Mouse (Mus musculus): ENCODE data around the gene Gng3. TPM values are rescaled to one million over a fixed set of nuclear protein-coding genes. Genes with fewer than 3 reads are reported as not detected.

The Gng3 gene
- 2.0 and 2.4 TPM in 2 replicates for polyA plus RNA-seq (2012; rRNA removed)

- peaks cover 2% of the 10 kb centered on the region; the same call in 1 of the 2 replicates for H3K36me3 ChIP-seq (ENCODE audit: control insufficient read depth, insufficient read depth, low read length)
- peak within 1 kb of the TSS; percentile 93 for H3K4me3 ChIP-seq (ENCODE audit: control insufficient read depth, low read depth, low read length)
- H3K27me3 ChIP-seq (ENCODE audit: control insufficient read depth, insufficient read depth, low read length) = no peaks in the 10 kb centered on the region
- peaks cover 18% of the 10 kb centered on the region for H3K4me1 ChIP-seq (ENCODE audit: control insufficient read depth, insufficient read depth, low read length)
- TF ChIP-seq CTCF (IDR thresholded peaks at IDR 0.05; ENCODE audit: control insufficient read depth, insufficient read depth, insufficient replicate concordance, low read depth, low read length) = no peak
- no peak for TF ChIP-seq POLR2A (IDR thresholded peaks at IDR 0.05; ENCODE audit: control insufficient read depth, low read depth, low read length)
- peak within 1 kb of the TSS; percentile 92 for H3K27ac ChIP-seq (ENCODE audit: control insufficient read depth, insufficient read depth, low read depth, low read length)
Measured at GRCm38 (mm10) chr19:8839103-8839907, at the start of gene Gng3. Gng3 (minus strand) TSS chr19:8839194.

- peak overlapping the region; percentile 98 for H3K4me3 ChIP-seq (ENCODE audit: control insufficient read depth, low read depth, low read length)
- no peak for TF ChIP-seq CTCF (IDR thresholded peaks at IDR 0.05; ENCODE audit: control insufficient read depth, insufficient read depth, insufficient replicate concordance, low read depth, low read length)
- H3K27me3 ChIP-seq (ENCODE audit: control insufficient read depth, insufficient read depth, low read length) = no peaks in the 10 kb centered on the region
- peak overlapping the region; percentile 83 for H3K27ac ChIP-seq (ENCODE audit: control insufficient read depth, insufficient read depth, low read depth, low read length)
- H3K36me3 ChIP-seq (ENCODE audit: control insufficient read depth, insufficient read depth, low read length) = no peaks in the 10 kb centered on the region
- peaks cover 5% of the 10 kb centered on the region for H3K4me1 ChIP-seq (ENCODE audit: control insufficient read depth, insufficient read depth, low read length)
Measured at GRCm38 (mm10) chr19:8887585-8888463, 48.8 kb upstream of the Gng3 start.

GRCm38 (mm10) chr19:8886916-8887584 is 48.1 kb upstream of the Gng3 start:
- Histone ChIP-seq H3K27ac (ENCODE audit: control insufficient read depth, insufficient read depth, low read depth, low read length) (no peak overlapping the region), H3K4me1 (ENCODE audit: control insufficient read depth, insufficient read depth, low read length) (peaks cover 4% of the 10 kb centered on the region), H3K4me3 (ENCODE audit: control insufficient read depth, low read depth, low read length) (no peak overlapping the region), H3K27me3 (ENCODE audit: control insufficient read depth, insufficient read depth, low read length) (no peaks in the 10 kb centered on the region), H3K36me3 (ENCODE audit: control insufficient read depth, insufficient read depth, low read length) (no peaks in the 10 kb centered on the region)
- TF ChIP-seq POLR2A (IDR thresholded peaks at IDR 0.05; ENCODE audit: control insufficient read depth, low read depth, low read length) (no peak), CTCF (IDR thresholded peaks at IDR 0.05; ENCODE audit: control insufficient read depth, insufficient read depth, insufficient replicate concordance, low read depth, low read length) (no peak)

GRCm38 (mm10) chr19:8883616-8884015 is 44.6 kb upstream of the Gng3 start, which contains the start of the genes Lbhd1 and Gm49403:
Lbhd1 (plus strand) TSS chr19:8883732.
Gm49403 (plus strand) TSS chr19:8883930.
- TF ChIP-seq POLR2A (IDR thresholded peaks at IDR 0.05; ENCODE audit: control insufficient read depth, low read depth, low read length) (no peak), CTCF (IDR thresholded peaks at IDR 0.05; ENCODE audit: control insufficient read depth, insufficient read depth, insufficient replicate concordance, low read depth, low read length) (no peak)
- no peak within 1 kb of the TSS for H3K4me3 ChIP-seq (ENCODE audit: control insufficient read depth, low read depth, low read length)
- no peak within 1 kb of the TSS for H3K27ac ChIP-seq (ENCODE audit: control insufficient read depth, insufficient read depth, low read depth, low read length)
- peaks cover 7% of the 10 kb centered on the region for H3K4me1 ChIP-seq (ENCODE audit: control insufficient read depth, insufficient read depth, low read length)
- no peaks in the 10 kb centered on the region for H3K27me3 ChIP-seq (ENCODE audit: control insufficient read depth, insufficient read depth, low read length)
- no peaks in the 10 kb centered on the region for H3K36me3 ChIP-seq (ENCODE audit: control insufficient read depth, insufficient read depth, low read length)

GRCm38 (mm10) chr19:8881034-8881392 is 42.0 kb upstream of the Gng3 start:
- H3K27ac ChIP-seq (ENCODE audit: control insufficient read depth, insufficient read depth, low read depth, low read length) = no peak overlapping the region
- peaks cover 3% of the 10 kb centered on the region for H3K4me1 ChIP-seq (ENCODE audit: control insufficient read depth, insufficient read depth, low read length)
- H3K4me3 ChIP-seq (ENCODE audit: control insufficient read depth, low read depth, low read length) = peak overlapping the region; percentile 92; the same call in 1 of the 2 replicates
- H3K36me3 ChIP-seq (ENCODE audit: control insufficient read depth, insufficient read depth, low read length) = no peaks in the 10 kb centered on the region; the same call in 1 of the 2 replicates
- TF ChIP-seq POLR2A (IDR thresholded peaks at IDR 0.05; ENCODE audit: control insufficient read depth, low read depth, low read length) (no peak), CTCF (IDR thresholded peaks at IDR 0.05; ENCODE audit: control insufficient read depth, insufficient read depth, insufficient replicate concordance, low read depth, low read length) (no peak)
- no peaks in the 10 kb centered on the region for H3K27me3 ChIP-seq (ENCODE audit: control insufficient read depth, insufficient read depth, low read length)

- TF ChIP-seq POLR2A (IDR thresholded peaks at IDR 0.05; ENCODE audit: control insufficient read depth, low read depth, low read length) (peak; percentile 69), CTCF (IDR thresholded peaks at IDR 0.05; ENCODE audit: control insufficient read depth, insufficient read depth, insufficient replicate concordance, low read depth, low read length) (no peak)
- Histone ChIP-seq H3K27me3 (ENCODE audit: control insufficient read depth, insufficient read depth, low read length) (no peaks in the 10 kb centered on the region), H3K4me3 (ENCODE audit: control insufficient read depth, low read depth, low read length) (peak within 1 kb of the TSS; percentile 92)
Measured at GRCm38 (mm10) chr19:8880311-8881033, 41.5 kb upstream of the Gng3 start, which contains the start of gene Uqcc3. Uqcc3 (minus strand) TSS chr19:8880923.

More at GRCm38 (mm10) chr19:8880311-8881033, 41.5 kb upstream of the Gng3 start, which contains the start of gene Uqcc3:
- H3K36me3 ChIP-seq (ENCODE audit: control insufficient read depth, insufficient read depth, low read length) = no peaks in the 10 kb centered on the region; the same call in 1 of the 2 replicates
- peak within 1 kb of the TSS; percentile 87 for H3K27ac ChIP-seq (ENCODE audit: control insufficient read depth, insufficient read depth, low read depth, low read length)
- peaks cover 3% of the 10 kb centered on the region for H3K4me1 ChIP-seq (ENCODE audit: control insufficient read depth, insufficient read depth, low read length)
